ENCODE assay signal across 27 mouse cellular contexts in genomic region chr7:101880855-101881254, GRCm38 (mm10). TPM values are rescaled to one million over a fixed set of nuclear protein-coding genes. Genes with fewer than 3 reads are reported as not detected.
"Had no signal": no experiment of that assay in that cellular context is flagged by ENCODE, and none has a peak within 500 bp of the region (broad histone marks: within the 10 kb centered on the region; RNA-seq: fewer than 3 reads in every experiment).

No protein-coding gene starts in this region.

- DNase-seq: gastrocnemius, adult 2 months; gastrocnemius, postnatal 10 days; gastrocnemius, postnatal 25 days; heart, adult 11 months; heart, adult 2 months; heart, postnatal 14 days; heart, postnatal 36 days; kidney, adult 11 months; kidney, adult 9 months; kidney, postnatal 14 days; kidney, postnatal 36 days; left cerebral cortex, postnatal 4 days had no signal

- H3K27ac ChIP-seq: gastrocnemius, adult 2 months; heart, adult 2 months; heart, embryonic 13.5 days; heart, embryonic 15.5 days; hindbrain, embryonic 13.5 days; hindbrain, embryonic 15.5 days; hindbrain, postnatal 0 days; kidney, embryonic 15.5 days; kidney, postnatal 0 days; left cerebral cortex, adult 2 months; limb, embryonic 13.5 days; limb, embryonic 15.5 days; liver, embryonic 12.5 days; liver, embryonic 14.5 days had no signal

- H3K4me3 ChIP-seq: gastrocnemius, adult 2 months; heart, adult 2 months; heart, embryonic 13.5 days; heart, embryonic 15.5 days; hindbrain, embryonic 13.5 days; hindbrain, embryonic 15.5 days; kidney, embryonic 15.5 days; left cerebral cortex, adult 2 months; limb, embryonic 13.5 days; limb, embryonic 15.5 days; liver, embryonic 12.5 days had no signal

RNA-seq across cellular contexts. Expression of gene Folr1, which starts 10.3 kb away (rescaled TPM):
- total RNA-seq: heart, adult 2 months; hematopoietic stem cell, adult 5-6 weeks; liver, adult 2 months had no signal

RNA-seq across cellular contexts. Expression of gene Folr2, which starts 23.9 kb away (rescaled TPM):
- total RNA-seq: hematopoietic stem cell, adult 5-6 weeks; left cerebral cortex, adult 2 months had no signal

RNA-seq across cellular contexts. Expression of gene Tomt, which starts 25.3 kb away (rescaled TPM):
- total RNA-seq: gastrocnemius, adult 2 months; gastrocnemius, postnatal 10 days; gastrocnemius, postnatal 25 days; heart, adult 2 months; heart, postnatal 14 days; heart, postnatal 36 days; left cerebral cortex, adult 2 months; left cerebral cortex, postnatal 10 days; left cerebral cortex, postnatal 4 days; liver, adult 2 months had no signal
